Mouse (Mus musculus) E14TG2a.4 (cell line): ENCODE measurements around the gene Gzf1.

Experiments
- CTCF ChIP-seq: conservative IDR thresholded peaks from 2 replicates; pipeline ENCODE4 v1.5.1; 2014; ENCODE audit warnings: low read length
- NANOG ChIP-seq: IDR thresholded peaks from 2 replicates; pipeline ENCODE4 v1.6.1; 2014; ENCODE audit warnings: borderline replicate concordance, low read length, mixed read lengths
- POU5F1 ChIP-seq: IDR thresholded peaks from 2 replicates; pipeline ENCODE4 v1.6.1; 2014; ENCODE audit warnings: low read length, borderline replicate concordance

DNA sequence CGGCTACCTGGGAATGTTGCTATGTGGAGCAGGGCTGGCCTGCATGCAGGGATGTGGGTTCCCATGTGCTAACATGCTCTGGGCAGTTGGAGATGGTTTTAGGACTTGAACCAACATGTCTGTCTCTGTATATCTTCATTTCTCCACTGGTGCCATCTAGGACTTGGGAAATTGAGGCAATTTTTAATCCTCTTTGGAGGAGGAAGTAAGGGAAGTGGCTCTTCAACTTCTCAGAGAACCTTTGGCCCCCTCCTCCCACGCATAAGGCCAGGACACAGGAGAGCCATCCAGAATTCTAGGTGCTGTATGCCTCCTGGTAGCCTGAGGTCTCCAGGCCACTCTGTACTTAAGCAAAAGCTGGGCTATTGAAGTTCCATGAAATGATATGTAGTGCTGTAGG, 4.1 kb downstream of the Gzf1 start:
- TF ChIP-seq CTCF (no peak), NANOG (no peak), POU5F1 (no peak)
